Mouse (Mus musculus) heart, embryonic 10.5 days (tissue): ENCODE measurements at regions not wholly inside any gene's neighbourhood (a gene's known extent, or its start where the extent isn't known, plus 50 kb on each side); places are given as distances from the start of the nearest gene placed in this dataset.

Experiments used
- DNase-seq: peaks from one replicate; pipeline ENCODE4 v3.0.0-alpha.2; 2017; ENCODE audit warnings: low spot score
- H3K27ac ChIP-seq: fragments of 300-500 bp; sonication (generic); 2 replicates; pipeline ENCODE4 v1.5.1; 2016; ENCODE audit warnings: mild to moderate bottlenecking
- H3K27me3 ChIP-seq: fragments of 300-500 bp; sonication (generic); 2 replicates; pipeline ENCODE4 v1.6.1; 2016; ENCODE audit warnings: mild to moderate bottlenecking; ENCODE audit not compliant: poor library complexity, insufficient read depth, severe bottlenecking
- H3K36me3 ChIP-seq: fragments of 300-500 bp; sonication (generic); 2 replicates; pipeline ENCODE4 v1.6.1; 2016; ENCODE audit warnings: mild to moderate bottlenecking, moderate library complexity
- H3K4me1 ChIP-seq: fragments of 300-500 bp; sonication (generic); 2 replicates; pipeline ENCODE4 v1.6.1; 2016; ENCODE audit warnings: mild to moderate bottlenecking
- H3K4me3 ChIP-seq: fragments of 300-500 bp; sonication (generic); 2 replicates; pipeline ENCODE4 v1.5.1; 2016; ENCODE audit warnings: mild to moderate bottlenecking, moderate library complexity
- H3K9me3 ChIP-seq: fragments of 300-500 bp; sonication (generic); 2 replicates; pipeline ENCODE4 v1.6.1; 2016; ENCODE audit warnings: mild to moderate bottlenecking, moderate library complexity
- WGBS: fragments of 180-500 bp; shearing (Covaris S2); methylation state at CpG from one replicate; pipeline ENCODE4 v1.1.7; 2016; 5-methylcytosine and 5-hydroxymethylcytosine counted together

GRCm38 (mm10) chr1:119364901-119365300 is 57.1 kb downstream of the Inhbb start:
- no peaks in the 10 kb centered on the region for H3K4me1 ChIP-seq
- DNase-seq = peak; percentile 62
- H3K36me3 ChIP-seq = no peaks in the 10 kb centered on the region
- H3K9me3 ChIP-seq = 0 out of 2 replicates have a peak, but pooled peaks cover 6% of the 10 kb centered on the region
- H3K4me3 ChIP-seq = no peak overlapping the region
- no peak overlapping the region for H3K27ac ChIP-seq
- no peaks in the 10 kb centered on the region for H3K27me3 ChIP-seq

GRCm38 (mm10) chr1:119358096-119358495 is 64.0 kb downstream of the Inhbb start:
- Histone ChIP-seq H3K9me3 (0 out of 2 replicates have a peak, but pooled peaks cover 6% of the 10 kb centered on the region), H3K27me3 (no peaks in the 10 kb centered on the region), H3K4me1 (no peaks in the 10 kb centered on the region), H3K27ac (no peak overlapping the region), H3K36me3 (no peaks in the 10 kb centered on the region), H3K4me3 (no peak overlapping the region)
- WGBS = 71% methylated on average over 1 of the region's 1 CpGs
- DNase-seq = peak; percentile 33

GRCm38 (mm10) chr1:119356916-119357315 is 65.1 kb downstream of the Inhbb start:
- 0 out of 2 replicates have a peak, but pooled peaks cover 3% of the 10 kb centered on the region for H3K9me3 ChIP-seq
- H3K36me3 ChIP-seq = no peaks in the 10 kb centered on the region
- 41% methylated on average over 1 of the region's 1 CpGs for WGBS
- DNase-seq = peak; percentile 50
- H3K27ac ChIP-seq = no peak overlapping the region
- no peaks in the 10 kb centered on the region for H3K27me3 ChIP-seq
- H3K4me1 ChIP-seq = no peaks in the 10 kb centered on the region
- H3K4me3 ChIP-seq = no peak overlapping the region

GRCm38 (mm10) chr1:119355456-119355855 is 66.6 kb downstream of the Inhbb start:
- H3K9me3 ChIP-seq = no peaks in the 10 kb centered on the region
- no peaks in the 10 kb centered on the region for H3K4me1 ChIP-seq
- no peak overlapping the region for H3K27ac ChIP-seq
- H3K36me3 ChIP-seq = no peaks in the 10 kb centered on the region
- DNase-seq = peak; percentile 64
- no peak overlapping the region for H3K4me3 ChIP-seq
- 74% methylated on average over 5 of the region's 5 CpGs for WGBS
- no peaks in the 10 kb centered on the region for H3K27me3 ChIP-seq

- peaks cover 18% of the 10 kb centered on the region for H3K4me1 ChIP-seq
- H3K27me3 ChIP-seq = no peaks in the 10 kb centered on the region; the same call in 1 of the 2 replicates
- no peaks in the 10 kb centered on the region for H3K9me3 ChIP-seq
- no peak overlapping the region for H3K4me3 ChIP-seq
- 92% methylated on average over 8 of the region's 8 CpGs for WGBS
- H3K27ac ChIP-seq = no peak overlapping the region
- no peak for DNase-seq
- no peaks in the 10 kb centered on the region for H3K36me3 ChIP-seq
Measured at GRCm38 (mm10) chr1:119351567-119351966, 70.5 kb downstream of the Inhbb start.

- peak; percentile 5 for DNase-seq
- WGBS = 85% methylated on average over 4 of the region's 4 CpGs
- H3K27me3 ChIP-seq = no peaks in the 10 kb centered on the region; the same call in 1 of the 2 replicates
Measured at GRCm38 (mm10) chr1:119350846-119351245, 71.2 kb downstream of the Inhbb start.

GRCm38 (mm10) chr1:119350296-119350695 is 71.8 kb downstream of the Inhbb start:
- no peaks in the 10 kb centered on the region for H3K36me3 ChIP-seq
- H3K27me3 ChIP-seq = no peaks in the 10 kb centered on the region; the same call in 1 of the 2 replicates
- no peak overlapping the region for H3K4me3 ChIP-seq
- peaks cover 18% of the 10 kb centered on the region for H3K4me1 ChIP-seq
- no peak overlapping the region for H3K27ac ChIP-seq
- 84% methylated on average over 7 of the region's 7 CpGs for WGBS
- DNase-seq = peak; percentile 39
- H3K9me3 ChIP-seq = no peaks in the 10 kb centered on the region

More at GRCm38 (mm10) chr1:119350846-119351245, 71.2 kb downstream of the Inhbb start:
- Histone ChIP-seq H3K36me3 (no peaks in the 10 kb centered on the region), H3K4me1 (peaks cover 18% of the 10 kb centered on the region), H3K4me3 (no peak overlapping the region), H3K9me3 (no peaks in the 10 kb centered on the region), H3K27ac (no peak overlapping the region)

GRCm38 (mm10) chr1:119348456-119349208 is 73.4 kb downstream of the Inhbb start:
- H3K4me3 ChIP-seq = peak overlapping the region; percentile 12; the same call in 1 of the 2 replicates
- DNase-seq = no peak
- peaks cover 18% of the 10 kb centered on the region for H3K4me1 ChIP-seq
- H3K9me3 ChIP-seq = no peaks in the 10 kb centered on the region
- no peaks in the 10 kb centered on the region for H3K36me3 ChIP-seq
- 24% methylated on average over 18 of the region's 18 CpGs for WGBS
- no peak overlapping the region for H3K27ac ChIP-seq
- no peaks in the 10 kb centered on the region; the same call in 1 of the 2 replicates for H3K27me3 ChIP-seq

GRCm38 (mm10) chr1:119347749-119348148 is 74.3 kb downstream of the Inhbb start:
- 91% methylated on average over 1 of the region's 1 CpGs for WGBS
- Histone ChIP-seq H3K4me3 (no peak overlapping the region), H3K27me3 (no peaks in the 10 kb centered on the region; the same call in 1 of the 2 replicates), H3K36me3 (no peaks in the 10 kb centered on the region), H3K9me3 (no peaks in the 10 kb centered on the region), H3K4me1 (peaks cover 18% of the 10 kb centered on the region), H3K27ac (no peak overlapping the region)
- no peak for DNase-seq

GRCm38 (mm10) chr1:119346634-119347155 is 75.4 kb downstream of the Inhbb start:
- Histone ChIP-seq H3K4me1 (peaks cover 18% of the 10 kb centered on the region), H3K27me3 (no peaks in the 10 kb centered on the region; the same call in 1 of the 2 replicates), H3K27ac (no peak overlapping the region), H3K4me3 (no peak overlapping the region), H3K9me3 (no peaks in the 10 kb centered on the region), H3K36me3 (no peaks in the 10 kb centered on the region)
- no peak for DNase-seq
- 81% methylated on average over 5 of the region's 5 CpGs for WGBS

- no peaks in the 10 kb centered on the region; the same call in 1 of the 2 replicates for H3K27me3 ChIP-seq
- H3K27ac ChIP-seq = no peak overlapping the region
- H3K4me3 ChIP-seq = no peak overlapping the region
- WGBS = 51% methylated on average over 7 of the region's 7 CpGs
- no peaks in the 10 kb centered on the region for H3K36me3 ChIP-seq
- no peak for DNase-seq
- no peaks in the 10 kb centered on the region for H3K9me3 ChIP-seq
- peaks cover 18% of the 10 kb centered on the region for H3K4me1 ChIP-seq
Measured at GRCm38 (mm10) chr1:119345115-119345791, 76.8 kb downstream of the Inhbb start.

- 61% methylated on average over 4 of the region's 4 CpGs for WGBS
- no peaks in the 10 kb centered on the region for H3K27me3 ChIP-seq
- no peak overlapping the region for H3K27ac ChIP-seq
- H3K4me3 ChIP-seq = no peak overlapping the region
- no peaks in the 10 kb centered on the region for H3K36me3 ChIP-seq
- DNase-seq = no peak
- no peaks in the 10 kb centered on the region for H3K9me3 ChIP-seq
- H3K4me1 ChIP-seq = peaks cover 15% of the 10 kb centered on the region
Measured at GRCm38 (mm10) chr1:119344046-119344445, 78.0 kb downstream of the Inhbb start.

- H3K9me3 ChIP-seq = no peaks in the 10 kb centered on the region
- no peak for DNase-seq
- H3K36me3 ChIP-seq = no peaks in the 10 kb centered on the region
- WGBS = 31% methylated on average over 13 of the region's 13 CpGs
- no peaks in the 10 kb centered on the region for H3K4me1 ChIP-seq
- no peak overlapping the region for H3K4me3 ChIP-seq
- no peak overlapping the region for H3K27ac ChIP-seq
- H3K27me3 ChIP-seq = peaks cover 22% of the 10 kb centered on the region
Measured at GRCm38 (mm10) chr1:119335171-119335570, 86.9 kb downstream of the Inhbb start.
